Mouse (Mus musculus): ENCODE data around the gene Akt1. TPM values are rescaled to one million over a fixed set of nuclear protein-coding genes. Genes with fewer than 3 reads are reported as not detected.

Akt1 gene
- polyA plus RNA-seq, 1 experiment from 2014 or later: 42.4 TPM

Small RNA genes within 50 kb of the gene (microRNA-seq; reads per million reads assigned to microRNA genes)
- gene Mir6939: 0.59 reads per million

Other genes starting within 250 kb of the Akt1 start
- 0.10 TPM in 2 replicates for gene A530016L24Rik, start 185.4 kb downstream of the Akt1 start, polyA plus RNA-seq (2015; fragmentation: Nextera tagmentation; extraction: Ambion mirVana)
- 0.41 and 0.43 TPM in 2 replicates for gene Tmem179, start 158.1 kb downstream of the Akt1 start, polyA plus RNA-seq (2015; fragmentation: Nextera tagmentation; extraction: Ambion mirVana)
- gene Inf2, start 86.1 kb downstream of the Akt1 start, polyA plus RNA-seq (2015; fragmentation: Nextera tagmentation; extraction: Ambion mirVana): 3.5 and 3.7 TPM in 2 replicates
- gene Adssl1, start 54.8 kb downstream of the Akt1 start, polyA plus RNA-seq (2015; fragmentation: Nextera tagmentation; extraction: Ambion mirVana): 9.4 and 10.3 TPM in 2 replicates
- 181 and 206 TPM in 2 replicates for gene Siva1, start 30.2 kb downstream of the Akt1 start, polyA plus RNA-seq (2015; fragmentation: Nextera tagmentation; extraction: Ambion mirVana)
- gene Zbtb42, start 3.9 kb upstream of the Akt1 start, polyA plus RNA-seq (2015; fragmentation: Nextera tagmentation; extraction: Ambion mirVana): 11.1 and 11.3 TPM in 2 replicates
- gene Cep170b, start 45.6 kb upstream of the Akt1 start, polyA plus RNA-seq (2015; fragmentation: Nextera tagmentation; extraction: Ambion mirVana): 13.5 and 15.8 TPM in 2 replicates
- gene Pld4, start 85.8 kb upstream of the Akt1 start, polyA plus RNA-seq (2015; fragmentation: Nextera tagmentation; extraction: Ambion mirVana): 15.0 and 20.3 TPM in 2 replicates
- 0.84 and 1.4 TPM in 2 replicates for gene Ahnak2, start 127.8 kb upstream of the Akt1 start, polyA plus RNA-seq (2015; fragmentation: Nextera tagmentation; extraction: Ambion mirVana)
- 9.2 and 9.5 TPM in 2 replicates for gene Clba1, start 134.1 kb upstream of the Akt1 start, polyA plus RNA-seq (2015; fragmentation: Nextera tagmentation; extraction: Ambion mirVana)
- 105 and 108 TPM in 2 replicates for gene Cdca4, start 154.5 kb upstream of the Akt1 start, polyA plus RNA-seq (2015; fragmentation: Nextera tagmentation; extraction: Ambion mirVana)
- 0.15 and 0.73 TPM in 2 replicates for gene Gpr132, start 193.3 kb upstream of the Akt1 start, polyA plus RNA-seq (2015; fragmentation: Nextera tagmentation; extraction: Ambion mirVana)